Mouse (Mus musculus): ENCODE measurements around the gene Kif17. TPM values are rescaled to one million over a fixed set of nuclear protein-coding genes. Genes with fewer than 3 reads are reported as not detected.
A peak's percentile ranks its signal among the peaks of the same experiment; 100 is the strongest.

Kif17 gene
- polyA plus RNA-seq, 1 experiment from 2014 or later, result 0.63 TPM

DNA sequence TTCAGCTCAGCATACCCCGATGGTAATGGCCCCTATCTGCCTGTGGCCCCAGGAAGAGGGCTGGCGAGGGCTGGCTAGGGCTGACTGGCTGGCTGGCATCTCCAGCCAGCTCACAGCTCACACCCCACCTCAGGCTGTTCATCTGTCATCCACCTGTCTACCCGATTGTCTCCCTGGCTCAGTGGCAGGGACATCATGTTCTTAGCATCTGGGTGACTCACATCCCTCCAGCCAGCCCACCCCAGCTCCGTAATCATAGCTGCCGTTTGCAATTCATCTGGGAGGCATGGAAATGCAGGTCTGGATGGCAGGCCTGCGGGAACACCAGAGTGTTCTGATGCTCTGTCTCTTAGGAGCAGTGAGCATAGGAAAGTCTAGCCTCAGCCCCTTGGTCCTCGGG is 28.1 kb downstream of the Kif17 start:
- 77% methylated on average over 7 of the region's 7 CpGs for WGBS
- no peak for DNase-seq (ENCODE audit: low spot score)
- no peak overlapping the region for H3K27ac ChIP-seq
- H3K36me3 ChIP-seq, result no peaks in the 10 kb centered on the region
- peaks cover 5% of the 10 kb centered on the region; the same call in 1 of the 2 replicates for H3K4me1 ChIP-seq (replicated peaks)
- 0 out of 2 replicates have a peak, but pooled peaks cover 5% of the 10 kb centered on the region for H3K27me3 ChIP-seq (ENCODE audit: insufficient read depth, poor library complexity, severe bottlenecking)
- no peak overlapping the region for H3K4me3 ChIP-seq
- H3K9me3 ChIP-seq, result no peaks in the 10 kb centered on the region

DNA sequence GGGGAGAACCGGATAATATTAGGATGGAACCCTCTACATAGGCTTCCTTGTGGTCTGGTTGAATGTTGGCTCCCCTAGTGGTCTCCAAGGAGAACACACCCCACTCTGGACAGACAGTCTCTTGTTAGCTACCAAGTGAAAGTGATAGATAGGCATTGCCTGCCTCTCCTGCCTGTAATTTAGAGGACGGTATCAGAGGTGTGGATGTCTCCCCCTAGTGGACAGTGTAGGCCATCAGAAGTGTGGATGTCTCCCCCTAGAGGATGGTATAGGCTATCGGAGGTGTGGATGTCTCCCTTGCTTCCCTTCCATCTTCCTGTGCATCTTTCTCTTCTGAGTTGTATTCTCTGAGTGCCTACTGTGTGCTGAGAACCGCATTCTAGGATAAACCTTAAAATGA is 32.6 kb downstream of the Kif17 start:
- peak; percentile 74 for DNase-seq (ENCODE audit: low spot score)
- Histone ChIP-seq H3K9me3 (no peaks in the 10 kb centered on the region), H3K27ac (no peak overlapping the region), H3K36me3 (no peaks in the 10 kb centered on the region), H3K27me3 (ENCODE audit: insufficient read depth, poor library complexity, severe bottlenecking) (0 out of 2 replicates have a peak, but pooled peaks cover 5% of the 10 kb centered on the region), H3K4me3 (no peak overlapping the region), H3K4me1 (replicated peaks) (peaks cover 9% of the 10 kb centered on the region)
- 18% methylated on average over 4 of the region's 4 CpGs for WGBS

DNA sequence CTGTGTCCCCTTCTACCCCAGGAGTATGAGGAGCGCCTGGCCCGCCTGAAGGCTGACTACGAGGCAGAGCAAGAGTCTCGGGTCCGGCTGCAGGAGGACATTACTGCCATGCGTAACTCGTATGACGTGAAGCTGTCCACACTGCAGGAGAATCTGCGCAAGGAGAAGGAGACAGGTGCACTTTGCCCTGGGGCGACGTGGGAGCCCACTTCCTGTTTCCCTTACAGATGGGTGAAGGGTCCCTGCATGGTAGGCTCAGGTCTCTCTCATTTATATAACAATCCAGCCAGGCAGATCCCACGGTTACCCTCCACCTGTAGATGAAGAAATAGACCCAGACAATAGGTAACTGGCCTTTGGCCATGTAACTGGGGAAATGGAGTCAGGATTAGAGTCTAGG is 36.2 kb downstream of the Kif17 start:
- Histone ChIP-seq H3K27ac (no peak overlapping the region), H3K27me3 (ENCODE audit: insufficient read depth, poor library complexity, severe bottlenecking) (no peaks in the 10 kb centered on the region), H3K4me3 (no peak overlapping the region), H3K4me1 (replicated peaks) (peaks cover 11% of the 10 kb centered on the region), H3K9me3 (no peaks in the 10 kb centered on the region), H3K36me3 (no peaks in the 10 kb centered on the region)
- no peak for DNase-seq (ENCODE audit: low spot score)
- WGBS, result 90% methylated on average over 12 of the region's 12 CpGs

DNA sequence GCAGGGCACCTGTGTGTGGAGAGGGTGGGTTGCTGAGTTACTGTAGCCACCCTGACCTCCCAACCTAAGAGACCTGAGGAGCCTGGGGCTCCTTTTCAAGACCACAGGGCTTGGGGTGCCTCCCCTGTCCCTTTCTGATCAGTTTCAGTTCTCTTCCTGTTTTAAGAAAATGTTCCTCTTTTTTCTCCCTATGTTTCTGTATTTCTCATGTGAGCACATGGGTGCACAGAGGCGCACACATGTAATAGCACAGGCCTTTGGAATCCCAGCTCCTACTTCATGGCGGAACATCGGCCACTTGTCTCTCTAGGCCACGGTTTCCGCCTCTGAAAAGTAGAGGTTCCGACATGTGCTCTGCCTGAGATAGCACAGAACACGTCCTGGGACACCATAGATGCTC is 38.5 kb downstream of the Kif17 start:
- DNase-seq (ENCODE audit: low spot score), result no peak
- 89% methylated on average over 7 of the region's 7 CpGs for WGBS
- Histone ChIP-seq H3K27me3 (ENCODE audit: insufficient read depth, poor library complexity, severe bottlenecking) (no peaks in the 10 kb centered on the region), H3K9me3 (no peaks in the 10 kb centered on the region), H3K4me3 (no peak overlapping the region), H3K27ac (no peak overlapping the region), H3K4me1 (replicated peaks) (peaks cover 16% of the 10 kb centered on the region), H3K36me3 (no peaks in the 10 kb centered on the region)

DNA sequence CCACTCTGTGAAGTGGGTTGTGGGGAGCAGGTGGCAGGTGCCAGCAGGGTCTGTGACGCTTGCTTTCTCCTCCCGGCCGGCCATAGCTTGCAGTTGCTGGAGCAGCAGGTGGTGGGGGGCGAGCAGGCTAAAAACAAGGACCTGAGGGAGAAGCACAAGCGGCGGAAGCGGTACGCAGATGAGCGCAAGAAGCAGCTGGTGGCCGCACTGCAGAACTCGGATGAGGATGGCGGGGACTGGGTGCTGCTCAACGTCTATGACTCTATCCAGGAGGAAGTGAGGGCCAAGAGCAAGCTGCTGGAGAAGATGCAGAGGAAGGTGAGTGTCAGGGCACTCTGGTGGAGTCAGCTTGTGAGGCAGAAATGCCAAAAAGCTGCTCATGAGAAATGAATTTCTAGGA is 41.8 kb downstream of the Kif17 start:
- no peak overlapping the region for H3K4me3 ChIP-seq
- DNase-seq (ENCODE audit: low spot score), result no peak
- WGBS, result 90% methylated on average over 13 of the region's 13 CpGs
- peaks cover 14% of the 10 kb centered on the region for H3K4me1 ChIP-seq (replicated peaks)
- no peaks in the 10 kb centered on the region for H3K27me3 ChIP-seq (ENCODE audit: insufficient read depth, poor library complexity, severe bottlenecking)
- no peaks in the 10 kb centered on the region for H3K36me3 ChIP-seq
- H3K27ac ChIP-seq, result no peak overlapping the region
- no peaks in the 10 kb centered on the region for H3K9me3 ChIP-seq

DNA sequence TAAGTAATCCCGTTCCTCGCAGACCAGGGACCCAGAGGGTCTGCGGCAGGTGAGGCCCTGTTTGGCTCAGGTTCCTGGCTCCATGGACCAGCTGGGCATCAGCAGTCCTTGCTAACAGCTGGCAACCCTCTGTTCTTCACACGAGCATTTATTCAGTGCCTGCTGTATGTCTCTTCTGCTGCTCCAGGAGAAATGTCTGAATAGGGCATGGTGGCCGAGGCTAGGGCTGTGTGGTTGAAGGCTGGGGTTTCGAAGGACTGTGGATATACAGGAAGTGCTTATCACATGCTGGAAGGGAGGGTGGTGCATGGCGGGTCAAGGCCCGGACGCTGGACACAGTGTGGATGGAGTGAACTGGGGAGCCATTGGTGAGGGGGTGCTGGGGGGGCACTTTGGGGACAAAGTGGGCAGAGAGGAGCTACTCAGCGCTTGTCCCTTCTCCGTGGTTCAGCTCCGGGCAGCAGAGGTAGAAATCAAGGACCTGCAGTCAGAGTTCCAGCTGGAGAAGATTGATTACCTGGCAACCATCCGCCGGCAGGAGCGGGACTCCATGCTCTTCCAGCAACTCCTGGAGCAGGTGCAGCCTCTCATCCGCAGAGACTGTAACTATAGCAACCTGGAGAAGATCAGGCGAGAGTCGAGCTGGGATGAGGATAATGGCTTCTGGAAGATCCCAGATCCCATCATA is 43.2 kb downstream of the Kif17 start:
- 83% methylated on average over 18 of the region's 18 CpGs for WGBS
- peak overlapping the region; percentile 35; the same call in 1 of the 2 replicates for H3K27ac ChIP-seq

DNA sequence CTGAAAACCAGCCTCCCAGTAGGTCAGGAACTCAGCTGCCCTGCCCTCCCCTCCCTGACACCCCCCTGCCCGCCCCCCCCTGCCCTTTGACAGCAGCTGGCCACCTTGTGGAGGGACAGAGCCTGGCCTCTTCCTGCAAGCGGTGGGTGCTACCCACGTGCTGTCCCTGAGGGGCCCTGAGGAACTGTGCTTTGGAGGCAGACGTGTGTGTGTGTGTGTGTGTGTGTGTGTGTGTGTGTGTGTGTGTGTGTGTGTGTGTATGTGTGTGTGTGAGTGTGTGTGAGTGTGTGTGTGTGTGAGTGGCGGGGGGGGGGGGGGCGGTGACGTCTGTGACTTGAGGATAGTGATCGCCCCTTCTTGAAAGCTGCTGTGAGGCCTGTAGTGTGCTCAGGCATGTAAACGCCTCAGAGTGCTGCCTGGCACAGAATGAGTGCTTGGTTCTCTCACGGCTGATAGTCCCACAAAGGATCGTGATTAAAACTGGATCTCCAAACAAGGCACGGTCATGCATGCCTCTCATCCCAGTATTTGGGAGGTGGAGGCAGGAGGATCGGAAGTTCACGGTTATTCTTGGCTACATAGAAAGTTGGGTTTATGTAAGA is 43.8 kb downstream of the Kif17 start:
- H3K9me3 ChIP-seq, result no peaks in the 10 kb centered on the region
- H3K4me3 ChIP-seq, result no peak overlapping the region
- peak overlapping the region; percentile 35 for H3K27ac ChIP-seq
- 89% methylated on average over 10 of the region's 14 CpGs for WGBS
- DNase-seq (ENCODE audit: low spot score), result no peak
- no peaks in the 10 kb centered on the region for H3K27me3 ChIP-seq (ENCODE audit: insufficient read depth, poor library complexity, severe bottlenecking)
- H3K4me1 ChIP-seq (replicated peaks), result peaks cover 13% of the 10 kb centered on the region
- no peaks in the 10 kb centered on the region for H3K36me3 ChIP-seq

More for the DNA sequence above, 43.2 kb downstream of the Kif17 start:
- Histone ChIP-seq H3K9me3 (no peaks in the 10 kb centered on the region), H3K4me3 (no peak overlapping the region), H3K4me1 (replicated peaks) (peaks cover 14% of the 10 kb centered on the region), H3K36me3 (no peaks in the 10 kb centered on the region), H3K27me3 (ENCODE audit: insufficient read depth, poor library complexity, severe bottlenecking) (no peaks in the 10 kb centered on the region)
- DNase-seq (ENCODE audit: low spot score), result no peak

DNA sequence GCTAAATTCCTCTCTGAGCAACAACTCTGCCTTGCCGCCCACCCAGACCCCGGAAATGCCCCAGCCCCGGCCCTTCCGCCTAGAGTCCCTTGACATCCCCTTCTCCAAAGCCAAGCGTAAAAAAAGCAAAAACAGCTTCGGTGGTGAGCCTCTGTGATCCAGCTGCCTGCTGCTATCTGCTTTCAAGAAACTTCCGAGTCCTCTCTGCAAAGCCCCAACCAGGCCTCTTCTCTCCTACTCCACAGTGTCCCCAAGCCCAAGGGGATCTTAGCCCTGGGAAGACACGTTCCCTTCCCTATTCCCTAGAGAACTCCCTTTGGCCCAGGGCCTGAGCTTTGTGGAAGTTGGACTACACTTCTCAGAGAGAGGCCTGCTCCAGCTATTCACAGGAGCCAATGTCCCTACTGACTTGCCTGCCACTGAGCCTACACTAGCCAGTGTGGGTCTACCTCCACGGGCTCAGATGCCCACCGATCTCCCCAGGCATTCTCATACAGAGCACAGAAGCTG is 51.1 kb downstream of the Kif17 start:
- H3K4me1 ChIP-seq (replicated peaks), result peaks cover 29% of the 10 kb centered on the region
- 83% methylated on average over 10 of the region's 10 CpGs for WGBS
- no peak for DNase-seq (ENCODE audit: low spot score)
- H3K27me3 ChIP-seq (ENCODE audit: insufficient read depth, poor library complexity, severe bottlenecking), result no peaks in the 10 kb centered on the region
- H3K9me3 ChIP-seq, result no peaks in the 10 kb centered on the region
- H3K27ac ChIP-seq, result no peak overlapping the region
- no peaks in the 10 kb centered on the region for H3K36me3 ChIP-seq
- H3K4me3 ChIP-seq, result no peak overlapping the region

DNA sequence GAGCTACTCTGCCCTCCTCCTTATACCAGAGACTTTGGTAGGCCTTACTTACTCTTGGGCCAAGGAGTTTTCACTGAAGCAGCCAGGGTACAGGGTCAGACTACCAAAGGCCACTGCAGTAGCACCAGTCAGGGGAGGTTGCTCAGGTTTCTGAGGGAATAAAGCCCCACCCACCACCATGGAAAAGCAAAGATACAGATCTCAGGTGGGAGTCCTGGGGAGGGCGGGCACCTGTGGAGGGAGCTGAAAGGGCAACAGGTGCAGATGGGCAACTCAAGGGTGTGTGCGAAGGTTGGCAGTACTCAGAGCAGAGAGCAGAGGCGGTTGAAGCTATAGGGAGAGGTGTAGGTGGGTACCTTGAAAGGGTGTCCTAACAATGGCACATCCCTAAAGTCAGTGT is 52.8 kb downstream of the Kif17 start:
- H3K9me3 ChIP-seq, result no peaks in the 10 kb centered on the region
- H3K4me3 ChIP-seq, result peak overlapping the region; percentile 97; the same call in 1 of the 2 replicates
- peaks cover 37% of the 10 kb centered on the region for H3K4me1 ChIP-seq (replicated peaks)
- DNase-seq (ENCODE audit: low spot score), result no peak
- 95% methylated on average over 3 of the region's 3 CpGs for WGBS
- H3K27me3 ChIP-seq (ENCODE audit: insufficient read depth, poor library complexity, severe bottlenecking), result no peaks in the 10 kb centered on the region
- peaks cover 17% of the 10 kb centered on the region for H3K36me3 ChIP-seq
- no peak overlapping the region for H3K27ac ChIP-seq

DNA sequence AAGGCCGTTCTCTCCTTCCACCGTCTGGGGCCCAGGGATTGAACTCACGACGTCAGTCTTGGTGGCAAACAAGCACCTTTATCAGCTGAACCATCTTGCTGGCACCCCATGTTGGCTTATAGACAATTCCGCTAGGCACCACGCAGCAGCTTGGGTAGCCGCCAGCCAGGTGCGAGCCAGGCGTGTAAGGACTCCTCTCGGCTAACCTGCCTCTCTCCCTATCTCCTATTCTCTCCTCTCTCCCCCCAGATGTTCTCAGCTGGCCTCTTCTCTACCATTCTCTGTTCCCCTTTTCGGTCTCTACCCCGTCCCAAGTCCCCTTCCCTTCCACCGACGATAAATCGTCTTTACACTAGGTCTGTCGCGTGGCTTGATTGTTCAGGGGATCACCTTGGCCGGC is 53.5 kb downstream of the Kif17 start:
- Histone ChIP-seq H3K4me3 (peak overlapping the region; percentile 97), H3K9me3 (no peaks in the 10 kb centered on the region), H3K27ac (peak overlapping the region; percentile 94), H3K36me3 (peaks cover 24% of the 10 kb centered on the region), H3K4me1 (replicated peaks) (peaks cover 37% of the 10 kb centered on the region), H3K27me3 (ENCODE audit: insufficient read depth, poor library complexity, severe bottlenecking) (no peaks in the 10 kb centered on the region)
- no peak for DNase-seq (ENCODE audit: low spot score)
- 19% methylated on average over 18 of the region's 18 CpGs for WGBS

DNA sequence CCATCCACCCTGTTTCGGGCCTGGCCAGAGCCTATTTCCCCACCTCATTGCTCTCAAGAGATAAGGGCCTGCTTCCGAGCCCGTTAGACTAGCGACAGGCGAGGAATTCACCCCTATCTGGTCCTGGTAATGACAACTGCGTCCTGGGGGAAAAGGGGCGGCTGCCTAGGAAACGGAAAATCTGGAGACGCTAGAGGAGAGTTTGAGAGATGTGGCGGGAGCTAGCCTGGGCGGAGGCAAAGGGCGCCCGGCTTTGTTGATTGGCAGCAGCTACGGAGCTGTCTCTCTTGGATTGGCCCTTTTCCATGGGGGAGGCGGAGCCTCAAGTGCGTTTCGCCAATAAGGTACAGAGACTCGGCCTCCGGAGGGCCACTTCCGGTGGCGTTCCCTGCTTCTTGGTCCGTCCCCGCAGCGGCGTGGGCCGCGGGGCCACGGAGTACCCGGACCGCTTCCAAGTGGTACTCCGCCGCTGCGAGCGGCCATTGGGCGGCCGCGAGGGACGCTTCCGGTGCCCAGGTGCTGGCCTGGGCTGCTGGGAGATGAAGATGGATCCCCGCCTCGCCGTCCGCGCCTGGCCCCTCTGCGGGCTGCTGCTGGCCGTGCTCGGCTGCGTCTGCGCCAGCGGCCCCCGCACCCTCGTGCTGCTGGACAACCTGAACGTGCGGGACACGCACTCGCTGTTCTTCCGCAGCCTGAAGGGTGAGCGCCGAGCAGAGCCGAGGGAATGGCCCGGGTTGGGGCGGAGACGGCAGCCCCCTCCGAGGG is 54.3 kb downstream of the Kif17 start, which contains the start of gene Ddost:
Gene Ddost (plus strand): TSS at position 391 of the 765 bp plus-strand sequence.
- Histone ChIP-seq H3K36me3 (peaks cover 32% of the 10 kb centered on the region), H3K27me3 (ENCODE audit: insufficient read depth, poor library complexity, severe bottlenecking) (no peaks in the 10 kb centered on the region), H3K4me3 (peak within 1 kb of the TSS; percentile 97), H3K27ac (peak within 1 kb of the TSS; percentile 94), H3K9me3 (no peaks in the 10 kb centered on the region), H3K4me1 (replicated peaks) (peaks cover 37% of the 10 kb centered on the region)
- under 1% methylated on average over 64 of the region's 64 CpGs for WGBS
- peak; percentile 99 for DNase-seq (ENCODE audit: low spot score)

DNA sequence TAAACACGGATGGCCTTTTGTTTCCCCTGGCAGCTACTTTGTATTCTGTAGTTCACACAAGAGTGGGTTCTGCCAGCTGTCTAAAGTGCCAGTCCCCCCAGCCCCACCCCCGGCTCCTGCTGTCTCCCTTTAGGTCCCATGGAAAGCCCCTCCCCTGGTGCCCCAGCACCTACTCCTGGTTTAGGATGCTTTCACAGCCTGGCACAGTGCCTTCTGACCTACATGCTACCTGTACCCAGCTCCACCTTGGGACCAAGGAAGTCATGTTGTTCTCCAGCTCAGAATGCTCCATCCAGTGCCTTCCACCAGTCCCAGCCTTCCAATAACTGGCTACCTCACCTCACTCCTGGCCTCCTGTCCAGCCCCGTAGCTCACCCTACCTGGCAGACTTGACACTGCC is 56.8 kb downstream of the Kif17 start:
- Histone ChIP-seq H3K27ac (no peak overlapping the region), H3K4me3 (no peak overlapping the region), H3K36me3 (peaks cover 57% of the 10 kb centered on the region), H3K27me3 (ENCODE audit: insufficient read depth, poor library complexity, severe bottlenecking) (no peaks in the 10 kb centered on the region), H3K9me3 (no peaks in the 10 kb centered on the region), H3K4me1 (replicated peaks) (peaks cover 37% of the 10 kb centered on the region)
- 93% methylated on average over 3 of the region's 3 CpGs for WGBS
- no peak for DNase-seq (ENCODE audit: low spot score)

DNA sequence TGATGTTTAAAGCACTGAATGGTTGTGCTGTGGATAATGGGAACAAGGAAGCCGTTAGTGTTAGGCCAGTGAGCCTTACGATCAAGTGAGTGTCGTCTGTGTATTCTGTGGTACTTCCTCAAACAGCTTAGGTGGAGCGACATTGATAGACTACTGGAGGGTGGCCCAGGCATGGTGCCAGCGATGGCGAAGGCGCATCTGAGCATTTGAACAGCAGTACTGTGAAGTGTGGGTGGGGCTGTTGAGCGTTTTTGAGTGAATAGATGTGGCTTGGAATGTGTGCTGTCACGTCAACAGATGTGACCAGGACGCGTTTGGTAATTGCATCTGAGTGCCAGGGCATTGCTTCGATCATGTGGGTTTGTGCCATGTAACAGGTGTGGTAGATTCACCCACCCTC is 57.5 kb downstream of the Kif17 start:
- no peaks in the 10 kb centered on the region for H3K9me3 ChIP-seq
- DNase-seq (ENCODE audit: low spot score), result no peak
- peaks cover 64% of the 10 kb centered on the region for H3K36me3 ChIP-seq
- WGBS, result 96% methylated on average over 12 of the region's 12 CpGs
- no peak overlapping the region for H3K27ac ChIP-seq
- no peak overlapping the region for H3K4me3 ChIP-seq
- peaks cover 34% of the 10 kb centered on the region for H3K4me1 ChIP-seq (replicated peaks)
- H3K27me3 ChIP-seq (ENCODE audit: insufficient read depth, poor library complexity, severe bottlenecking), result no peaks in the 10 kb centered on the region
